Mouse (Mus musculus) erythroblast, embryonic 14.5 days (primary cell): ENCODE measurements at regions not wholly inside any gene's neighbourhood (a gene's known extent, or its start where the extent isn't known, plus 50 kb on each side); places are given as distances from the start of the nearest gene placed in this dataset.

Source experiments
- GATA1 ChIP-seq: IDR thresholded peaks from 2 replicates; pipeline ENCODE4 v1.6.1; 2012; ENCODE audit warnings: low read length, inconsistent platforms, mixed read lengths
- TAL1 ChIP-seq: IDR thresholded peaks from 3 replicates; pipeline ENCODE4 v1.6.1; 2012; ENCODE audit warnings: low read length, inconsistent platforms, mixed read lengths

GRCm38 (mm10) chr9:113507561-113508460 lies 200.2 kb downstream of the Pdcd6ip start:
- TF ChIP-seq GATA1 = no peak
- TF ChIP-seq TAL1 = no peak
